Mouse (Mus musculus) CD8-positive naive resting alpha-beta T cell, adult 2 months (primary cell): ENCODE results near the gene Parg.
"Not testable (repeated sequence)": the region's sequence is repeated elsewhere in the genome, so short reads cannot be mapped to it uniquely, and the experiment has no call there.

Source experiments
- DNase-seq, 2 experiments: peaks; one replicate each; pipeline ENCODE4 v3.0.0; 2022; ENCODE audit warnings: low read depth in 2 of 2, low spot score in 2 of 2

Gene Parg

DNA sequence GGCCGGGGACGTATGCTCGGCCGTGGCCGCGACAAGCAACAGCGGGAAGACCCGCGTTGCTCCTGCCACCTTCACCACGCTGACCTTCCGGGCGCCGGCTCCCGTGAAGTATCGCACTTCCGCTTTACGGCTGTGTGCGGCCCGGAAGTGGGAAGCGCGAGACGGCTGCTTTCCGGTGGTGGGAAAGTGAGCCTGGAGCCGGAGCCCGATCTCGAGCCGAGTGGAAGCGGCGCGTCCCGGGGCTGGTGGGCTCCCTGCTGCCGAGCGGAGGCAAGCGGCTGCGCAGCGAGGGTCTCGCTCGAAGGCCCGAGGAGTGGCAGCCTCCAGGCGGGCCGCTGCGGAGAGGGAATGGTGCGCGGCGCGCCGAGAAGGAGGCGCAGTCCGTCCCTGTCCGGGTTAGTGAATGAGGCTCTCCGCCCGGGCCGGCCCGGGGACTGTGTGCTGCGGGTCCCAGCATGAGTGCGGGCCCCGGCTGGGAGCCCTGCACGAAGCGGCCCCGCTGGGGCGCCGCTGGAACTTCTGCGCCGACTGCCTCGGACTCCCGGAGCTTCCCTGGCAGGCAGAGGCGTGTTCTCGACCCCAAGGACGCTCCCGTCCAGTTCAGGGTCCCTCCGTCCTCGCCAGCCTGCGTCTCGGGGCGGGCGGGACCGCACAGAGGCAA lies at the start of gene Parg, which contains the start of gene Timm23:
TSS of gene Parg (plus strand) at position 159 of the 661 bp plus-strand sequence.
TSS of gene Timm23 (minus strand) at position 108 of the 661 bp plus-strand sequence.
- DNase-seq = peak; percentile 74 to 79

- no peak for DNase-seq
Measured at GRCm38 (mm10) chr14:32152243-32152965, 49.3 kb upstream of the Parg start.

- no peak for DNase-seq
Measured at GRCm38 (mm10) chr14:32153156-32153555, 48.6 kb upstream of the Parg start.

- DNase-seq = no peak
Measured at GRCm38 (mm10) chr14:32154758-32155157, 47.0 kb upstream of the Parg start.

DNA sequence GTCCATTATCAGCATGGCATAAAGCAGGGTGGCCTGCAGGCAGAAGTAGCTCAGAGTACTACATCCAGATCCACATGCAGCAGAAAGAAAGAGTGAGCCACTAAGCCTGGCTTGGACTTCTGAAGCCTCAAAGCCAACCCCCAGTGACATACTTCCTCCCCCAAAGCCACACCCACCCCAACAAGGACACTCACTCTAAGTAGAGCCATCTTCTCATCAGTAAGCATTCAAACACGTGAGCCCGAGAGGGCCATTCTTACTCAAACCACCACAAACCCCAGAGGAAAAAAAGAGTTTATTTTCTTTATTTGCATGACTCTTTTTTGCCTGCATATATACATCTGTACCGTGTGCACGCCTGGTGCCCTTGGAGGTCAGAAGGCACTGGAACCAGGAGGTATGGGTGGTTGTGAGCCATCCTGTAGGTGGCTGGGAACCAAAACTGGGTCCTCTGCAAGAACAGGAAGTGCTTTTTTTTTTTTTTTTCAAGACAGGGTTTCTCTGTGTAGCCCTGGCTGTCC lies 42.5 kb upstream of the Parg start:
- no peak for DNase-seq

- DNase-seq = peak; percentile 99
Measured at GRCm38 (mm10) chr14:32159690-32160246, 42.0 kb upstream of the Parg start, which contains the start of gene Ncoa4. Gene Ncoa4, plus strand, starts transcription at chr14:32159865.

DNA sequence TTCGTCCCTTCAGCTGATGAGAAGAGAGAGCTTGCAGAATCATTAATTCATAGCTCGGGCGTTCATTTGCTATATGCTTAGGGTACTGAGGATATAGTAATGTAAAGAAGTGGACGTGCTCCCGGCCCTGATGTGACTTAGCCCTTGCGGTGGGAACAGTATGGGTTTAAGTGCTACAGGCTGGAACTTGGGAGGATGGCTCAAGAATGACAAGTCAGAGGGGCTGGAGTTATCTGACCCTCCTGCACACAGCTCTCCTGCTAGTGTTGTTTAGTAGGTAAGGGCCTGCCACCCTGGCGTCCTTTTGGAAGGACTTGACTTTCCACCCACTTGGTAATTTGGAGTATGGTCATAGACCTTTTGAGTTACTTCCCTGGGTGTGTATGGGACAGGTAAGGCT lies 41.2 kb upstream of the Parg start:
- no peak for DNase-seq

DNA sequence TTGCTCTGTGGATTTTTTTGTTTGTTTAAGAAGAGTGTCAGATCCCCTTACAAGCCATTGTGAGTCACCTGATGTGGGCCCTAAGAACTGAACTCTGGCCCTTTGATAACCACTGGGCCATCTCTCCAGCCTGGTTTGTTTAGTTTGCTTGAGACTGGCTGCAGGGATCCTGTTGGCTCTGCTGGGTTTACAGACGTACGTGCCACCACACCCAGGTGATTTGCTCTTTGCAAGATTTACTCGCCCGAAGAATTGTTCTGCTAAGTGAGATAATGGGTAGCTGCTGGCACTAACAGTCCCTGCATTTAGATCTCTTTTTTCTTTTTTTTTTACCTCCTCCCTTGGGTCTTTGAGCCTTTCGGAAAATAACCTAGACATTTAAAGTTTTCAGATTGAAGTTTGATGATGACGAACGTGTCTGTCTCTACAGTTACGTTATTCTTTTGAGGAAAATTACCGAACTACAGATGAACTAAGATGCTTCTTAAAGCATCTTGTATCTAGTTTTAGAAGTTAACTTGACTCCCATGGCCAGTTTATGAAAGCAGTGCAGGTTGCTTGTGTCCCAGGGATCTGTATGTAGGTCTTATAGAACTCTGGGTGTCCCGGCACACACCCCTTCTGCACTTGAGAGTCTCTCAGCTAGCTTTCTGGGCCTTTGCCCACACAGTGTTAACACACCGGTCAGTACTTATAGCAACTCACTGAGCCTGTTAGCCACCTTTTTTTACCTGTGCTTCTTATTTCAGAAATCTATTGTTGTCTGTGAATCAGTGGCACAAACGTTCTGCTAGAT lies 40.5 kb upstream of the Parg start:
- no peak for DNase-seq

DNA sequence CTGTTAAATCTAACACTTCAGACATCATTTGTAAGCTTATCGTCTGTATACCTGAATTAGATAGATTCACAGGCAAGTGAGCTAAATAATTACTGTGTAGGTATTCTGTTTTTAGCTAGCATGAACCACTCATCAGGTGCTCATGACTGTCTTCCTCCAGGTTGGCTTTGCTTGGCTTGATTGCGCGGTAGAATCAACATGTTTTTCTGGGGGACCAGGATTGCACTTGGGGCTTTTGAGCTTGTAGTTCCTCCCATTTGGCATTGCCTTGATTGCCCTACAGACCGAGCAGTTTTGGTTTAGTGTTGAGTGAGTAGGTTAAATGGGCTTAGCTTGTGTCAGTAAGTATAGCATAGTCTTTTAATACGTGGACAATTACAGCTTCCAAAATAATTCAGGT lies 39.5 kb upstream of the Parg start:
- no peak for DNase-seq

DNA sequence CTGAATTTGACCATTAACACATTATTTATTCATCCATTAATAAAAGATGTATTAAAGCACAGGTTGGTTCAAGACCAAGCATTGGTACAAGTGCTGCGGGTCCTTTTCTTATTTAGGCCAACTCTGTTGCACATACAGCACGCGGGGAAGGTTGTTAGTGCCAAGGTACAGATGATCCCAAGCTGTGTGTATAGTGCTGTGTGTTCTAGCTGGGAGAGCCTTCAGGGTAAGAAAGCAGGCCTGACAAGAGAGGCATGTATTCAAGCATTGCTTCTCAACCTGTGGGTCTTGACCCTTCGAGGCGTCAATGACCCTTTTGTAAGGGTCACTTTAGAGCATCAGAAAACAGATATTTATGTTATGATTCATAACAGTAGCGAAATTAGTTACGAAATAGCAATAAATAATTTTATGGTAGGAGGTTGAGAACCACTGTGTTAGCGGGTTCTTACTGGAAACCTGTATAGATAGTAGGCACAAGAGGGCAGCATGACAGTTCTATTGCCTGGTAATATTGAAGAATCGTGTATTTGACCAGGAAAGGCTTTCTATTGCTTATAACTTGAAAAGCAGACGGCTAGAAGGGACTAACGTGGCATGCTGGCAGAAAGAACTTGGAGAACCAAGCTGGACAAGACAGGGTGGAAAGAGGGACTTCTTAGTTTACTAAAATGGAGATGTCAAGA lies 38.4 kb upstream of the Parg start:
- no peak for DNase-seq

- DNase-seq = no peak
Measured at GRCm38 (mm10) chr14:32164173-32165051, 37.3 kb upstream of the Parg start.

GRCm38 (mm10) chr14:32165278-32166061 lies 36.3 kb upstream of the Parg start:
- DNase-seq = peak; percentile 81 to 86

DNA sequence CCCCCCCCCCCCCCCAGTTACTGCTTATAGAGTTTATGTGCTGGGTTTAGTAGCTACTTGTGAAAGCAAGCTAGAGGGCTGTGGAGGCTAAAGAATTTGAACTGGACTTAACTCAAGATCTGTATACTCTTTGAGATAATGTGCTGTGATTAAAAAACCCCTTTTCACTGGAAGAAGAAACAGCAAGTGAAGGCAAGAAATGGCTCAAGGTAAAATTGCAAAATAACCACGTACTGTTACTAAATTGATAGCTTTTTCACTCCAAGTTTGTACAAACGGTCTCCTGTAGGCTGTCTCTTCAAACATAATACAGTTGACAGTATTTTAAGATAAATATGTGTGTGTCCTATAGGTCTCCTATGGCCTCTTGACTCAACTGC lies 35.7 kb upstream of the Parg start:
- DNase-seq = no peak

GRCm38 (mm10) chr14:32166840-32167239 lies 34.9 kb upstream of the Parg start:
- no peak for DNase-seq

DNA sequence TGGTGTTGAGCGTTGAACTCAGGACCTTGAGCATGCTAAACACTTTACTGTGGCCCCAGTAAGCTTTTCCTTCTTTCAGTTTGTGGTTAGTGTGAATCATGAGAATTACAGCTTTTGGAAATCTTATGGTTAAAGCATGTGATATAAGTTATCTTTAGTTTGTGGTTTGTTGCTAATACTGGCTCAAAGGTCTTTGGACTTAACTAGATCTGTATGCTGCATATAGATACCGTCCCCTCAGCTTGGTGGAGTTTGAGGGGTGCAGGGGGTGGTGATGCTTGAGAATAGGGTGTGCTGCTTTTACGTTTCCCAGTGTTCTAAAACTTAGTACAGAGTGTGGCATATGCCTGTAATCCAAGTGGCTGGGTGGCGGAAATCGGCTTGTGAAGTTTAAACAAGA lies 34.4 kb upstream of the Parg start:
- DNase-seq = no peak

DNA sequence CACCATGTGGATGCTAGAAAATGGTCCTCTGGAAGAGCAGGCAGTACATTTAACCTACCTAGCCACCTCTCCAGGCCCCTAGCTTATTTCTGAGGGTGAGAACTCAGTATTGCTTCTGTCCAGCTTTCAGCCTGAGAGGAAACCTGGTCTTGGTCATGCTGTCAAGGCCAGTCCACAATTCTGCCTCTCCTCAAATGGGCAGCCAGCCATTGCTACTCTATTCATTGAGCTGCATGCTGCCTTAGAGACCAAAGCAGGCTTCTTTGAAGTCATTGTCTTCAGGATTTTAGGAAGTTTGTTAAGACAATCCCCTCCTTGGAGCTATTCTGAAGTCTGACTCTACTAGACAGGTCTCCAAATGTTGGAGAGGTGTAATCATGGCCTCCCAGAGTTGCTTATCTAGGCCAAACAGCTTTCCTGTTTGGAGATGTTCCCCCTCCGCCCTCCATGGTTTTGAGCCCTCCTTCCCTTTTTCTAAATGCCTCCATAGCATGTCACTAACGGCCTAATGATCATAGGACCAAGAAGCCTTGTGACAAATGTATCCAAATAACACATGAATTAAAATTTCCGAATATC lies 33.0 kb upstream of the Parg start:
- no peak for DNase-seq

- DNase-seq = no peak
Measured at GRCm38 (mm10) chr14:32170137-32170536, 31.6 kb upstream of the Parg start.

- no peak for DNase-seq
Measured at GRCm38 (mm10) chr14:32175310-32175709, 26.4 kb upstream of the Parg start.

GRCm38 (mm10) chr14:32176590-32176989 lies 25.2 kb upstream of the Parg start:
- not testable (repeated sequence) for DNase-seq
